Mouse (Mus musculus): ENCODE results near the gene Slc25a21.

- TF ChIP-seq CTCF (IDR thresholded peaks at IDR 0.05; ENCODE audit: low read depth) (no peak), EP300 (IDR thresholded peaks at IDR 0.05; ENCODE audit: low read depth) (no peak)
Observed at GRCm38 (mm10) chr12:57098371-57098770, 98.9 kb downstream of the Slc25a21 start.

Measured in liver, postnatal 0 days (tissue).